Mouse (Mus musculus) midbrain, postnatal 0 days (tissue): ENCODE data around the gene Rps6ka2. TPM values are rescaled to one million over a fixed set of nuclear protein-coding genes. Genes with fewer than 3 reads are reported as not detected.

Experiments used
- ATAC-seq: fragments of 200-750 bp; cut with Nextera tagmentation; 2 replicates; pipeline ENCODE4 v1.8.0; 2017; ENCODE audit warnings: moderate number of reproducible peaks, mild to moderate bottlenecking, moderate TSS enrichment, moderate library complexity; ENCODE audit not compliant: low FRiP score
- DNase-seq: peaks from one replicate; pipeline ENCODE4 v3.0.0-alpha.2; 2015; ENCODE audit warnings: low spot score
- H3K27ac ChIP-seq: fragments of 300-500 bp; sonication (generic); 2 replicates; pipeline ENCODE4 v1.5.1; 2014; ENCODE audit warnings: low read depth, mild to moderate bottlenecking, low read length, mixed read lengths
- H3K27me3 ChIP-seq: fragments of 300-500 bp; sonication (generic); 2 replicates; pipeline ENCODE4 v1.6.1; 2014; ENCODE audit warnings: low read length, control low read depth, mixed read lengths; ENCODE audit not compliant: insufficient read depth
- H3K36me3 ChIP-seq: fragments of 300-500 bp; sonication (generic); 2 replicates; pipeline ENCODE4 v1.6.1; 2014; ENCODE audit warnings: low read length, control low read depth, mixed read lengths; ENCODE audit not compliant: insufficient read depth
- H3K4me1 ChIP-seq: fragments of 300-500 bp; sonication (generic); 2 replicates; pipeline ENCODE4 v1.6.1; 2014; ENCODE audit warnings: mild to moderate bottlenecking, control low read depth, antibody characterized with exemption, low read length, mixed read lengths; ENCODE audit not compliant: insufficient read depth
- H3K4me2 ChIP-seq: fragments of 300-500 bp; sonication (generic); 2 replicates; pipeline ENCODE4 v1.6.1; 2014; ENCODE audit warnings: low read depth, mild to moderate bottlenecking, low read length, mixed read lengths; ENCODE audit not compliant: poor library complexity, severe bottlenecking
- H3K4me3 ChIP-seq: fragments of 300-500 bp; sonication (generic); 2 replicates; pipeline ENCODE4 v1.5.1; 2014; ENCODE audit warnings: low read depth, mild to moderate bottlenecking, low read length, moderate library complexity
- H3K9ac ChIP-seq: fragments of 300-500 bp; sonication (generic); replicated peaks from 2 replicates; pipeline ENCODE4 v1.6.1; 2014; ENCODE audit warnings: mild to moderate bottlenecking, low read length, moderate library complexity, mixed read lengths; ENCODE audit not compliant: poor library complexity, severe bottlenecking
- H3K9me3 ChIP-seq: fragments of 300-500 bp; sonication (generic); 2 replicates; pipeline ENCODE4 v1.6.1; 2016; ENCODE audit warnings: low read length, control low read depth
- CTCF ChIP-seq: IDR thresholded peaks from 2 replicates; pipeline ENCODE4 v1.5.1; 2016; ENCODE audit warnings: antibody characterized with exemption, mild to moderate bottlenecking
- WGBS: fragments of 180-500 bp; shearing (Covaris S2); extraction: QIAGEN DNeasy Blood & Tissue Kit; methylation state at CpG from one replicate; pipeline ENCODE4 v1.1.7; 2014; 5-methylcytosine and 5-hydroxymethylcytosine counted together
- polyA plus RNA-seq: library from polyadenylated mRNA; unstranded; fragments of >200 nt; fragmentation: Nextera tagmentation; extraction: Ambion mirVana; gene quantifications from 2 replicates; pipeline ENCODE4 v1.2.1, GENCODE M21; 2015
- total RNA-seq: library from RNA; depleted of rRNA; stranded (reverse); fragments of >200 nt; gene quantifications from 2 replicates; pipeline ENCODE4 v1.2.3, GENCODE M21; 2014

Gene Rps6ka2
- total and polyA plus RNA-seq, 2 experiments from 2014 or later: 16.8 to 34.2 TPM

- no peaks in the 10 kb centered on the region for H3K27me3 ChIP-seq
- H3K9me3 ChIP-seq: no peaks in the 10 kb centered on the region
- H3K9ac ChIP-seq: no peak overlapping the region
- no peak overlapping the region for H3K4me3 ChIP-seq
- no peaks in the 10 kb centered on the region for H3K36me3 ChIP-seq
- no peak overlapping the region for H3K27ac ChIP-seq
- TF ChIP-seq CTCF: no peak
- ATAC-seq (no peak), DNase-seq (no peak)
- H3K4me2 ChIP-seq: no peak overlapping the region
- WGBS: 93% methylated on average over 7 of the region's 7 CpGs
- H3K4me1 ChIP-seq: peaks cover 4% of the 10 kb centered on the region; the same call in 1 of the 2 replicates
These were observed 23.4 kb upstream of the Rps6ka2 start for GRCm38 (mm10) chr17:7146479-7146878.

GRCm38 (mm10) chr17:7147920-7148321 lies 22.0 kb upstream of the Rps6ka2 start:
- no peak overlapping the region for H3K9ac ChIP-seq
- H3K4me3 ChIP-seq: no peak overlapping the region
- no peaks in the 10 kb centered on the region for H3K36me3 ChIP-seq
- 58% methylated on average over 12 of the region's 12 CpGs for WGBS
- ATAC-seq (no peak), DNase-seq (no peak)
- H3K27ac ChIP-seq: no peak overlapping the region
- no peaks in the 10 kb centered on the region for H3K27me3 ChIP-seq
- TF ChIP-seq CTCF: no peak
- H3K4me1 ChIP-seq: peaks cover 4% of the 10 kb centered on the region; the same call in 1 of the 2 replicates
- no peak overlapping the region for H3K4me2 ChIP-seq
- no peaks in the 10 kb centered on the region for H3K9me3 ChIP-seq

GRCm38 (mm10) chr17:7149328-7150195 lies 20.4 kb upstream of the Rps6ka2 start:
- no peaks in the 10 kb centered on the region for H3K9me3 ChIP-seq
- ATAC-seq: no peak
- H3K9ac ChIP-seq: no peak overlapping the region
- DNase-seq: no peak
- no peaks in the 10 kb centered on the region for H3K36me3 ChIP-seq
- no peak overlapping the region for H3K27ac ChIP-seq
- TF ChIP-seq CTCF: no peak
- no peak overlapping the region for H3K4me2 ChIP-seq
- no peaks in the 10 kb centered on the region for H3K27me3 ChIP-seq
- no peak overlapping the region for H3K4me3 ChIP-seq
- 88% methylated on average over 11 of the region's 11 CpGs for WGBS
- peaks cover 4% of the 10 kb centered on the region; the same call in 1 of the 2 replicates for H3K4me1 ChIP-seq

GRCm38 (mm10) chr17:7151446-7152100 lies 18.3 kb upstream of the Rps6ka2 start:
- Histone ChIP-seq H3K9me3 (no peaks in the 10 kb centered on the region), H3K27ac (no peak overlapping the region; the same call in 1 of the 2 replicates), H3K27me3 (no peaks in the 10 kb centered on the region), H3K4me3 (no peak overlapping the region), H3K9ac (no peak overlapping the region), H3K4me2 (no peak overlapping the region), H3K36me3 (no peaks in the 10 kb centered on the region), H3K4me1 (peaks cover 3% of the 10 kb centered on the region)
- ATAC-seq (peak; percentile 83), DNase-seq (peak; percentile 69)
- 71% methylated on average over 6 of the region's 6 CpGs for WGBS
- TF ChIP-seq CTCF: no peak

GRCm38 (mm10) chr17:7152662-7153061 lies 17.3 kb upstream of the Rps6ka2 start:
- ATAC-seq: no peak
- WGBS: 93% methylated on average over 7 of the region's 7 CpGs

GRCm38 (mm10) chr17:7163955-7164354 lies 6.0 kb upstream of the Rps6ka2 start:
- DNase-seq (no peak), ATAC-seq (no peak)
- no peak overlapping the region for H3K4me2 ChIP-seq
- no peaks in the 10 kb centered on the region for H3K36me3 ChIP-seq
- 0 out of 2 replicates have a peak, but pooled peaks cover 6% of the 10 kb centered on the region for H3K4me1 ChIP-seq
- no peak overlapping the region for H3K4me3 ChIP-seq
- TF ChIP-seq CTCF: no peak
- H3K27me3 ChIP-seq: no peaks in the 10 kb centered on the region
- no peaks in the 10 kb centered on the region for H3K9me3 ChIP-seq
- WGBS: 76% methylated on average over 3 of the region's 3 CpGs
- H3K27ac ChIP-seq: no peak overlapping the region
- H3K9ac ChIP-seq: no peak overlapping the region

More at GRCm38 (mm10) chr17:7152662-7153061, 17.3 kb upstream of the Rps6ka2 start:
- H3K9ac ChIP-seq: no peak overlapping the region
- DNase-seq: no peak
- H3K4me3 ChIP-seq: no peak overlapping the region
- no peaks in the 10 kb centered on the region for H3K27me3 ChIP-seq
- no peaks in the 10 kb centered on the region for H3K9me3 ChIP-seq
- no peaks in the 10 kb centered on the region for H3K36me3 ChIP-seq
- H3K27ac ChIP-seq: no peak overlapping the region
- peaks cover 7% of the 10 kb centered on the region for H3K4me1 ChIP-seq
- no peak overlapping the region for H3K4me2 ChIP-seq
- no peak for TF ChIP-seq CTCF
